24 mouse cellular contexts compared by ENCODE assay signal in the genomic region with DNA sequence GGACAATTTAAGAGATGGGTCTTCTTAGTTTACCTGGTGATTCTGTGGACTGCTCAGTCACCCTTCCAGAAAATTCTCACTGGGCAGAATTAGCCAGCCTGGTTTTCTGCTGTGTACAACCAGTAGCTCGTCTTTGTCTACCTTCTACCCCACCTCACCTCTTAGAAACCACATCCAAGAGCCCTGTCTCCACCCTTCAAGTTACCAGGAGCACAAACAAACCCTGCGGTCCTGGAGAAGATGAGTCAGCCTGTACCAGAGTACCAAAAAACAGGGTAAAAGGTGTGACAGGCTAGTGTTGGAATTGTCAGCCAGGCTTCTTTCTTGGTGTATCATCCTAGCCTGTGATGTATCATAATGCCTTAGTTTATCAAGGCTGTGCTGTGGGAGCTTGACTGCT. TPM values are rescaled to one million over a fixed set of nuclear protein-coding genes. Genes with fewer than 3 reads are reported as not detected.
DNase-seq lines count a peak whose midpoint lies in the region; ATAC-seq and TF ChIP-seq lines count a peak whose summit lies in the region.
"Had no signal": no experiment of that assay in that cellular context is flagged by ENCODE, and none has a peak within 500 bp of the region (broad histone marks: within the 10 kb centered on the region; RNA-seq: fewer than 3 reads in every experiment).

No protein-coding gene starts in this region.

- dilution Hi-C loops in CH12.LX (cut with MboI; ENCODE audit: extremely low pct_ligation_motif_present, extremely low pct_unique_long_range_greater_than_20kb, low sequenced_read_pairs) = no loop called here

- H3K4me1 ChIP-seq in forebrain, embryonic 11.5 days (replicated peaks; ENCODE audit: control insufficient read depth, insufficient read depth, low read length) = peaks cover 6% of the 10 kb centered on the region; the same call in 1 of the 2 replicates
- H3K4me1 ChIP-seq in forebrain, embryonic 10.5 days = peaks cover 31% of the 10 kb centered on the region
- peaks cover 19 to 45% of the 10 kb centered on the region in 2 experiments for H3K4me1 ChIP-seq in CH12.LX (ENCODE audit: control insufficient read depth in 1 of 2, insufficient read depth in 2 of 2)
- H3K4me1 ChIP-seq in heart, embryonic 10.5 days = peaks cover 31% of the 10 kb centered on the region

- no peaks in the 10 kb centered on the region for H3K36me3 ChIP-seq in forebrain, embryonic 11.5 days (ENCODE audit: control insufficient read depth, insufficient read depth, low read length)
- H3K36me3 ChIP-seq in forebrain, embryonic 10.5 days (replicated peaks) = no peaks in the 10 kb centered on the region
- H3K36me3 ChIP-seq in CH12.LX (replicated peaks in 1 of 2; ENCODE audit: control insufficient read depth in 1 of 2, insufficient read depth in 1 of 2, low read length in 1 of 2) = peaks cover 0 to 2% of the 10 kb centered on the region in 2 experiments
- no peaks in the 10 kb centered on the region for H3K36me3 ChIP-seq in heart, embryonic 10.5 days
- H3K36me3 ChIP-seq: embryonic facial prominence, embryonic 10.5 days; forebrain, embryonic 15.5 days; heart, embryonic 13.5 days; hindbrain, embryonic 12.5 days had no signal

- no peak overlapping the region for H3K4me3 ChIP-seq in forebrain, embryonic 11.5 days (ENCODE audit: low read depth, low read length)
- H3K4me3 ChIP-seq in forebrain, embryonic 10.5 days = no peak overlapping the region
- no peak overlapping the region for H3K4me3 ChIP-seq in CH12.LX (replicated peaks in 1 of 3; ENCODE audit: low read depth in 2 of 3, low read length in 2 of 3, poor library complexity in 1 of 3)
- H3K4me3 ChIP-seq in heart, embryonic 10.5 days = no peak overlapping the region
- H3K4me3 ChIP-seq: embryonic facial prominence, embryonic 10.5 days; forebrain, embryonic 15.5 days; heart, adult 2 months; heart, embryonic 13.5 days; hindbrain, embryonic 12.5 days had no signal

- no peak for TF ChIP-seq CTCF in CH12.LX (conservative IDR thresholded peaks at IDR 0.05 in 1 of 2, IDR thresholded peaks at IDR 0.05 in 1 of 2; ENCODE audit: low read depth in 2 of 2, low read length in 2 of 2)

- no peaks in the 10 kb centered on the region for H3K27me3 ChIP-seq in forebrain, embryonic 11.5 days (ENCODE audit: control insufficient read depth, insufficient read depth, low read length)
- no peaks in the 10 kb centered on the region for H3K27me3 ChIP-seq in forebrain, embryonic 10.5 days (ENCODE audit: poor library complexity, severe bottlenecking)
- no peaks in the 10 kb centered on the region for H3K27me3 ChIP-seq in CH12.LX (replicated peaks)
- no peaks in the 10 kb centered on the region for H3K27me3 ChIP-seq in heart, embryonic 10.5 days (ENCODE audit: insufficient read depth, poor library complexity, severe bottlenecking)
- H3K27me3 ChIP-seq: forebrain, embryonic 15.5 days; heart, embryonic 13.5 days; hindbrain, embryonic 12.5 days had no signal

- H3K9ac ChIP-seq in forebrain, embryonic 11.5 days (ENCODE audit: low read length) = no peak overlapping the region
- no peak overlapping the region for H3K9ac ChIP-seq in CH12.LX (ENCODE audit: insufficient read depth, low read depth)
- H3K9ac ChIP-seq: forebrain, embryonic 15.5 days; heart, embryonic 13.5 days; hindbrain, embryonic 12.5 days had no signal

- in situ Hi-C loops in CH12.LX (cut with MboI; ENCODE audit: low pct_ligation_motif_present, low pct_unique_long_range_greater_than_20kb, low sequenced_read_pairs) = no loop called here

- H3K4me2 ChIP-seq in forebrain, embryonic 11.5 days (ENCODE audit: low read depth, low read length, severe bottlenecking) = no peak overlapping the region
- H3K4me2 ChIP-seq in CH12.LX (ENCODE audit: insufficient read depth, low read depth, poor library complexity, severe bottlenecking) = no peak overlapping the region
- H3K4me2 ChIP-seq: forebrain, embryonic 15.5 days; heart, embryonic 13.5 days; hindbrain, embryonic 12.5 days had no signal

- no peak overlapping the region for H3K27ac ChIP-seq in forebrain, embryonic 11.5 days (ENCODE audit: low read depth, low read length)
- no peak overlapping the region for H3K27ac ChIP-seq in forebrain, embryonic 10.5 days
- no peak overlapping the region for H3K27ac ChIP-seq in CH12.LX (ENCODE audit: insufficient read depth, low read depth)
- H3K27ac ChIP-seq in heart, embryonic 10.5 days = no peak overlapping the region
- H3K27ac ChIP-seq: embryonic facial prominence, embryonic 10.5 days; forebrain, embryonic 15.5 days; heart, adult 2 months; heart, embryonic 13.5 days; hindbrain, embryonic 12.5 days had no signal

- WGBS in forebrain, embryonic 11.5 days = 91% methylated on average over 2 of the region's 2 CpGs
- 92% methylated on average over 2 of the region's 2 CpGs for WGBS in forebrain, embryonic 10.5 days
- WGBS in heart, embryonic 10.5 days = 73% methylated on average over 2 of the region's 2 CpGs

- TF ChIP-seq EP300 in CH12.LX (IDR thresholded peaks at IDR 0.05; ENCODE audit: low read length) = no peak

- H3K9me3 ChIP-seq in forebrain, embryonic 11.5 days (ENCODE audit: control insufficient read depth, low read length) = no peaks in the 10 kb centered on the region
- no peaks in the 10 kb centered on the region for H3K9me3 ChIP-seq in forebrain, embryonic 10.5 days
- H3K9me3 ChIP-seq in CH12.LX (replicated peaks; ENCODE audit: low read length) = no peaks in the 10 kb centered on the region
- no peaks in the 10 kb centered on the region for H3K9me3 ChIP-seq in heart, embryonic 10.5 days
- H3K9me3 ChIP-seq: embryonic facial prominence, embryonic 10.5 days; forebrain, embryonic 15.5 days; heart, embryonic 13.5 days; hindbrain, embryonic 12.5 days had no signal

- TF ChIP-seq POLR2A in CH12.LX (IDR thresholded peaks at IDR 0.05; ENCODE audit: low read depth, low read length) = no peak

- no peaks in the 10 kb centered on the region for H3K79me2 ChIP-seq in CH12.LX (replicated peaks; ENCODE audit: control insufficient read depth, extremely low read depth, insufficient read depth, poor library complexity, severe bottlenecking)

- ATAC-seq in forebrain, embryonic 11.5 days (replicated peaks; ENCODE audit: low FRiP score) = no peak
- peak; percentile 81 for ATAC-seq in inflammation-experienced regulatory T-cells, adult 6 months
- ATAC-seq: forebrain, embryonic 15.5 days; hindbrain, embryonic 16.5 days had no signal

- peak; percentile 15 for DNase-seq in forebrain, embryonic 11.5 days (ENCODE audit: low spot score)
- no peak for DNase-seq in forebrain, embryonic 10.5 days (ENCODE audit: extremely low spot score, low spot score)
- peak; percentile 89 for DNase-seq in CD4-positive helper T cell, adult 2 months (ENCODE audit: low read depth, low spot score)
- no peak for DNase-seq in CH12.LX (ENCODE audit: extremely low read depth)
- DNase-seq in heart, adult 8-10 months (ENCODE audit: low spot score) = no peak
- no peak for DNase-seq in left cerebral cortex, adult 8-10 months (ENCODE audit: low spot score in 2 of 2)
- no peak for DNase-seq in heart, embryonic 10.5 days (ENCODE audit: low spot score)
- DNase-seq: adrenal gland, adult 2 months; adrenal gland, postnatal 36 days; B cell, adult 2 months; cerebellum, adult 2 months; cerebellum, postnatal 10 days; gastrocnemius, postnatal 10 days; heart, adult 2 months; heart, postnatal 36 days; kidney, adult 11 months had no signal

- no peak for TF ChIP-seq RAD21 in CH12.LX (IDR thresholded peaks at IDR 0.05; ENCODE audit: low read depth, low read length)

RNA-seq across cellular contexts. Expression of gene Gm21885, which starts 6.0 kb away (rescaled TPM):
- polyA plus RNA-seq in forebrain, embryonic 11.5 days (2014; fragmentation: Nextera tagmentation; extraction: Ambion mirVana) = 0.68 and 1.4 TPM in 2 replicates
- polyA plus RNA-seq in forebrain, embryonic 10.5 days (2016; fragmentation: Nextera tagmentation; extraction: Ambion mirVana) = 0.34 TPM in 1 of 2 replicates, not detected in the other
- total RNA-seq in CH12.LX (2012; rRNA removed) (0.21 and 0.55 TPM in 2 replicates), CH12.LX (2014; rRNA removed) (not detected in 2 replicates)
- 0.30 and 0.33 TPM in 2 replicates for polyA plus RNA-seq in CH12.LX (2012; ENCODE audit: insufficient read length, low read depth)
- polyA plus RNA-seq in inflammation-experienced regulatory T-cells, adult 6 months (2017; shearing (Covaris generic)) = 1 to 10 TPM; 1.6 to 1.7 (median 1.7) TPM
- under 1 TPM in 1 of 4 experiments, not detected in 3; 0.40 TPM for total RNA-seq in heart, adult 8-10 months (2022)
- total RNA-seq in left cerebral cortex, adult 8-10 months (2022) = not detected
- 0.18 TPM in 1 of 2 replicates, not detected in the other for polyA plus RNA-seq in heart, embryonic 10.5 days (2016; fragmentation: Nextera tagmentation; extraction: Ambion mirVana)
- total RNA-seq: adrenal gland, adult 2 months; adrenal gland, postnatal 36 days; gastrocnemius, postnatal 10 days; MEL had no signal
- polyA plus RNA-seq: adrenal gland, adult 2 months; cerebellum, adult 2 months; gonadal fat pad, adult 2 months; heart, adult 2 months; heart, embryonic 13.5 days; hindbrain, embryonic 16.5 days had no signal

RNA-seq across cellular contexts. Expression of gene Wfikkn2, which starts 29.9 kb away (rescaled TPM):
- polyA plus RNA-seq in forebrain, embryonic 11.5 days (2014; fragmentation: Nextera tagmentation; extraction: Ambion mirVana) = 1.9 and 2.9 TPM in 2 replicates
- 0.46 and 1.2 TPM in 2 replicates for polyA plus RNA-seq in forebrain, embryonic 10.5 days (2016; fragmentation: Nextera tagmentation; extraction: Ambion mirVana)
- total RNA-seq in CH12.LX (2012; rRNA removed) = 0.04 and 0.08 TPM in 2 replicates
- 0.08 TPM in 1 of 2 replicates, not detected in the other for total RNA-seq in CH12.LX (2014; rRNA removed)
- 0.10 and 0.11 TPM in 2 replicates for polyA plus RNA-seq in CH12.LX (2012; ENCODE audit: insufficient read length, low read depth)
- 1 to 10 TPM in 2 of 3 experiments, under 1 TPM in 1; 0.10 to 1.5 (median 1.2) TPM for polyA plus RNA-seq in inflammation-experienced regulatory T-cells, adult 6 months (2017; shearing (Covaris generic))
- 1 to 10 TPM; 6.8 to 8.1 (median 7.5) TPM for total RNA-seq in heart, adult 8-10 months (2022)
- total RNA-seq in left cerebral cortex, adult 8-10 months (2022) = 1 to 10 TPM; 2.1 to 3.0 (median 2.5) TPM
- polyA plus RNA-seq in heart, embryonic 10.5 days (2016; fragmentation: Nextera tagmentation; extraction: Ambion mirVana) = 0.59 and 1.7 TPM in 2 replicates
- total RNA-seq: MEL had no signal

RNA-seq across cellular contexts. Expression of gene Luc7l3, which starts 46.1 kb away (rescaled TPM):
- polyA plus RNA-seq in forebrain, embryonic 11.5 days (2014; fragmentation: Nextera tagmentation; extraction: Ambion mirVana) = 132 and 136 TPM in 2 replicates
- polyA plus RNA-seq in forebrain, embryonic 10.5 days (2016; fragmentation: Nextera tagmentation; extraction: Ambion mirVana) = 113 and 129 TPM in 2 replicates
- total RNA-seq in CH12.LX (2012; rRNA removed) (57.7 and 82.3 TPM in 2 replicates), CH12.LX (2014; rRNA removed) (69.8 and 82.2 TPM in 2 replicates)
- polyA plus RNA-seq in CH12.LX (2012; ENCODE audit: insufficient read length, low read depth) = 246 and 318 TPM in 2 replicates
- 100 to 1,000 TPM; 117 to 168 (median 166) TPM for polyA plus RNA-seq in inflammation-experienced regulatory T-cells, adult 6 months (2017; shearing (Covaris generic))
- total RNA-seq in heart, adult 8-10 months (2022) = 10 to 100 TPM; 25.6 to 34.4 (median 31.3) TPM
- total RNA-seq in left cerebral cortex, adult 8-10 months (2022) = 100 to 1,000 TPM in 2 of 4 experiments, 10 to 100 TPM in 2; 83.7 to 111 (median 97.4) TPM
- 66.3 and 93.4 TPM in 2 replicates for polyA plus RNA-seq in heart, embryonic 10.5 days (2016; fragmentation: Nextera tagmentation; extraction: Ambion mirVana)

RNA-seq across cellular contexts. Expression of gene Ankrd40, which starts 52.1 kb away (rescaled TPM):
- polyA plus RNA-seq in forebrain, embryonic 11.5 days (2014; fragmentation: Nextera tagmentation; extraction: Ambion mirVana) = 24.1 and 25.8 TPM in 2 replicates
- 10.3 and 11.4 TPM in 2 replicates for polyA plus RNA-seq in forebrain, embryonic 10.5 days (2016; fragmentation: Nextera tagmentation; extraction: Ambion mirVana)
- total RNA-seq in CH12.LX (2012; rRNA removed) = 55.7 and 56.0 TPM in 2 replicates
- 62.0 and 64.5 TPM in 2 replicates for total RNA-seq in CH12.LX (2014; rRNA removed)
- polyA plus RNA-seq in CH12.LX (2012; ENCODE audit: insufficient read length, low read depth) = 97.4 and 98.8 TPM in 2 replicates
- polyA plus RNA-seq in inflammation-experienced regulatory T-cells, adult 6 months (2017; shearing (Covaris generic)) = 10 to 100 TPM; 10.9 to 18.7 (median 17.1) TPM
- 100 to 1,000 TPM; 255 to 327 (median 301) TPM for total RNA-seq in heart, adult 8-10 months (2022)
- 100 to 1,000 TPM; 136 to 147 (median 145) TPM for total RNA-seq in left cerebral cortex, adult 8-10 months (2022)
- polyA plus RNA-seq in heart, embryonic 10.5 days (2016; fragmentation: Nextera tagmentation; extraction: Ambion mirVana) = 16.3 and 20.3 TPM in 2 replicates

Comparison
In these comparisons a context has a peak if more than half of its experiments do, and no peak if none do; other contexts are left out.
1. DNase-seq: peak in forebrain, embryonic 11.5 days (single experiment) and CD4-positive helper T cell, adult 2 months (single experiment); none in forebrain, embryonic 10.5 days (single experiment), CH12.LX (single experiment), heart, adult 8-10 months (single experiment), left cerebral cortex, adult 8-10 months (0 of 2) and heart, embryonic 10.5 days (single experiment).